Mouse (Mus musculus): Measurements from ENCODE around the gene Cyp2d10.
"Not testable (repeated sequence)": the region's sequence is repeated elsewhere in the genome, so short reads cannot be mapped to it uniquely, and the experiment has no call there.

The Cyp2d10 gene

DNA sequence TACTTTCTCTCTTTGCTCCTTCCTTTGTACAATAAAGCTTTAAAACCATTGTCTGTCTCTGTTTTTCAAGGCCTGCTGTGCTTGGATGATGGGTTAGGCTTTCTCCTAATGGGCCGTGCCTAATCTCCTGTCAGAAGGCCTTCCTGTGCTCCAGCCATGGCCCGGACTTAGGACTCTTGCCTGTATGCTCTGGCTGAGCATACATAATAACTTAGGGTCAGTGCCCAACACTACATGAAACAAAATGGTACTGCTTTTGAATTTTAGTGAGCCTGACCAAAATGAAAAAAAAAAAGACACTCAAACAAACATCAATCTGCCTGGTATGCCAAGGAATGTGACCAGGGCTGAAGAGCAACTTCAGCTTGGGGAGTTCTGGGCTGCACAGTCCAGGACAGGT is 5.5 kb downstream of the Cyp2d10 start:
- no peak for DNase-seq (ENCODE audit: low spot score)

DNA sequence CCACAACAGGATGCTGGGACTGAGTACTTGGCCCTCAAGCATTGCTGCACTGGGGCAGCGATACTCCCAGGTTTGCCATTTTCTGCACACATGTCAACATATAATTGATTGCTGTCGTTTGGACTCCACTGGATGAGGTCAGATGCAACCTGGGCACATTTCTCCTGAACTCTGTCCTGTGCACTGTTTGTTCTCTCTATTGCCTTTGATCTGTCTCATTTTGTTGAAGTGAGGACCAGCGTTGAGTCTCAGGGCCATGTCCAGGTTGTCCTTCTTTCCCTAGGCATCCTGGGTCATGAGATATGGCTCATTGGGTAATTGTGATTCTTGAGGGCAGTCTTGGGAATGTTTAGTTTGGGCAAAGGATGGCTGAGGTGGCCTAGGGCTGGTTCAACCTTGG is 11.0 kb downstream of the Cyp2d10 start:
- DNase-seq (ENCODE audit: low spot score), result not testable (repeated sequence)

DNA sequence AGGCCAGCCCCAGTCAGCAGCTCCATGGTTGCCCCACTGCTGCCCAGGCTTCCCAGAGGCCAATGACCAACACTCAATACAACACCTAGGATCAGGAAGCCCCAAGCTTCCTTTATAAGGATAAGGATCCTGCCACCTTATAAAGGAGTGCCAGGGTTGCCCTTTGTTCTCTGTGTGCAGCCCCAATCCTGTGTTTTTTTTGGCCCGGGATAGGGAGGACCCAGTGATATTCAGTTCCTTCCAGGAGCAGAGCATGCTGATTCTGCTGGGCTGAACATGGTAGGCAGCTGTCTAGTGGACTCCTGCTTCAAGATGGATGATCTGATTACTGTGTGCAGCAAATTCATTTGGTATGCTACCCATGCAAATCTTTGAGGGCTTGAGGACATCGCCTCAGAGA is 13.1 kb downstream of the Cyp2d10 start, which contains the start of gene Cyp2d11:
TSS of gene Cyp2d11 (minus strand) at position 101 of the 400 bp plus-strand sequence.
- not testable (repeated sequence) for DNase-seq (ENCODE audit: low spot score)

DNA sequence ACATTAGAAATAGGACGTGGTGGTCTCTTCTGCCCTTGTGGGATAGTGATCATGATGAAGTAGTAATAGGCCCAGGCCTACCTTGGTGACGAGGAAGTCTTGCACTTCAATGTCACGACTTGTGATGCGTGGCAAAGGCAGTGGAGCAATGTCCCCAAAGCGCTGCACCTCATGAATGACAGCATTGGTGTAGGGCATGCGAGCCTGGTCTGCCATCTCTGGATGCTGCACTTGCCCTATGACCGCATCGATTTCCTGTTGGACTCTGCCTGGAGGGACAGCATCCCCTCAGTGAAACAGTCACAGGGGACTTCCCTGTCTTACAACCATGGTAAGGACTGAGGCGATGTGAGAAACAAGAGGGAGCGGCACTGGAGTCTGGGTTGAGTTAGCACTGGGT is 17.1 kb downstream of the Cyp2d10 start:
- not testable (repeated sequence) for DNase-seq (ENCODE audit: low spot score)

DNA sequence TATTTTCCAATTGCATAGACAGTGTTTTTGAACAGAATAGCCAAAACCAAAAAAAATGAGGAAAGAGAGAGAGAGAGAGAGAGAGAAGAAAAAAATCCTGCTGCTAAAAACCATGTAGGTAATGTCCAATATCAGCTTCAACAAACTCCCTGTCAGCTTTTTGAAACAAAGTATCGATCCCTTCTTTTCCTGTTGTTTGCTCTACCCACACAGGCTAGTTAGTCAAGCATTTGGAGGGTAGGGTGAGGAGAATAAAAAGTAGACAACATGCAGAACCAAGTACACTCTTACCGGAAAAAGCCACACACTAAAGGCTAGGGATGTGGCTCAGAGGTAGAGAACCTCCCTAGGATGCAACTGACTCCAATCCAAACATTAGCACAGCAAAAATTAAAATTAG is 21.3 kb downstream of the Cyp2d10 start:
- no peak for DNase-seq (ENCODE audit: low spot score)

DNA sequence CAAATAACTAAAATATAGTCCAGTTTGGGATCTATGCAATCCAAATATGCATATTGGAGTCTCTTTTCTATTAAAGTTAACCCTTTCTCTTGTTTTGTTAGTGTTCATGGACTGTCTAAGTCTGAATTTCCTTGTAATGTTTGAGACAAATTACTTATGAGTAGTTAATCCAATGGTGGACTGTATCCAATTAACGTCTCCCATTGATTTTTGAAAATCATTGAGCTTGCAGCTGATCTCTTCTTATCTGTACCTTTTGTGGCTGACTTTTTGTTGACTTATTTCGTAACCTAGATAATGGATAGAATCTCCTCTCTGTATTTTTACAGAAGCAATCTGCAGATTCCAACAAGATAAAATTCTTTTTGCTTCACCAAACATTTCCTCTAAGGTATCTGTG is 24.6 kb downstream of the Cyp2d10 start:
- no peak for DNase-seq (ENCODE audit: low spot score)

DNA sequence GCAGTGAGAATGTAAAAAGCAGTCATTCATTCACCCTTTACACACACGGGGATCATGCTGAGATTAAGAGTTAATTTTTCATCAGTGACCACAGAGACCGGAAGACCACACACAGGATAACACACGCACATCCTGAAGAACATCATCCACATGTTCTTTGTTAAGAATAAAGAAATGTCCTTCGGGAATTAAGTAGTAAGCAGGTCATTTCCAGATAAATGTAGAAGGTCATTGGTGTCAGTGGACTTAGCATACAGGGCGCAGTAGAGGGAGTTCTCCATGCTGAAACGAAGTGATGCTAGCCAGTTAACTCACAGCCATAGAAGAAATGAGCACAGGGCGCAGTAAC is 26.3 kb downstream of the Cyp2d10 start:
- no peak for DNase-seq (ENCODE audit: low spot score)

DNA sequence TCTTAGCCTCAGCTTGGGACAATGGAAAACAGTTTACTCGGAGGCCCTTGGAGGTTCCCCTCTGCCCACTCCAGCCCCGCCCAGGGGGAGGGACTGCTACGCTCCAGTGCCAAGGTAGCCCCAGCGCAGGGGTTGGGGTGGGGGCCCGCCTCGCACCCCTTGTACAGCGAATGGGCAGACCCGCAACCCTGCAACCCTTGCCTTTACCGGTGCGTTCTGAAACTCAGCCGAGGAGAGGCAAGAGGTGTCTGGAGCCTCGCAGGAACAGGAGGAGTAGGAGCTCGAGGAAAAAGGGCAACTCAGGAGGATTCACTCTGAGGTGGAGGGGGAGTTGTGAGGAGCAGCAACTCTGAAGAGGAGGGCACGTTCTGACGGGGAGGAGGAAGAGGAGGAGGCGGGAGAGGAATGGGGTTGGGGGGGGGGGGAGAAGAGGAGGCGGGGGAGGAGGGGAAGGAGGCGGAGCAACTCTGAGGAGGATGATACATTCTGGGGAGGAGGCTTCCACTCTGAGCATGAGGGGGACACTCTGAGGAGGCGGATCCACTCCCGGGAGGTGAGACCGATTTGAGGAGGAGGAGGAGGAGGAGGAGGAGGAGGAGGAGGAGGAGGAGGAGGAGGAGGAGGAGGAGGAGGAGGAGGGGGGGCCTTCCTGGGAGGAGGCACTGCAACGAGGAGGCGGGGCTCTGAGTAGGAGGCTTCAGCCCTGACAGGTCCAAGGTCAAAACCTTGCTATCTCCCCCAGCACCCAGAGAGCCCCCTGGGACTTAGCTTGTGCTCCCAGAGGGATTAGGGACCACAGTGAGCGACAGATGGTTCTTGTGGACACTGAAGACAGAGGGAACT is 26.9 kb downstream of the Cyp2d10 start, which contains the start of gene Cyp2d22:
TSS of gene Cyp2d22 (minus strand) at position 390 of the 843 bp plus-strand sequence.
- no peak for DNase-seq (ENCODE audit: low spot score)

DNA sequence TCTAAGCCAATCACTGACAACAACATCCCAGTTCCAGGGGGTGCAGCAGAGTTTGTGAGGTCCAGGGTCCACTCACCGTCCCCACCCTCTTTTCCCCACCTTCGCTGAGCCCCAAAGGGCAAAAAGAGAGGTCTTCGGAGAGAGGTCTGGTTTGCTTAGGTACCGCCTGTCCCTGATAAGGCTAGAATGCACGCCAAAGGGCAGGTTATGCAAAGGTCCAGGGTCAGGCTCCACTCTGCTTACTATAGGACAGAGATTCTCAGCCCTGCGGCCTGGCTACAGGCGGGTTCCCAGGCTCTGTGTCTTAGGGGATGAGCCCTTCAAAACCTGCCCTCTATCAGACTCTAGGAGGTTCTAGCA is 27.5 kb downstream of the Cyp2d10 start:
- no peak for DNase-seq (ENCODE audit: low spot score)

DNA sequence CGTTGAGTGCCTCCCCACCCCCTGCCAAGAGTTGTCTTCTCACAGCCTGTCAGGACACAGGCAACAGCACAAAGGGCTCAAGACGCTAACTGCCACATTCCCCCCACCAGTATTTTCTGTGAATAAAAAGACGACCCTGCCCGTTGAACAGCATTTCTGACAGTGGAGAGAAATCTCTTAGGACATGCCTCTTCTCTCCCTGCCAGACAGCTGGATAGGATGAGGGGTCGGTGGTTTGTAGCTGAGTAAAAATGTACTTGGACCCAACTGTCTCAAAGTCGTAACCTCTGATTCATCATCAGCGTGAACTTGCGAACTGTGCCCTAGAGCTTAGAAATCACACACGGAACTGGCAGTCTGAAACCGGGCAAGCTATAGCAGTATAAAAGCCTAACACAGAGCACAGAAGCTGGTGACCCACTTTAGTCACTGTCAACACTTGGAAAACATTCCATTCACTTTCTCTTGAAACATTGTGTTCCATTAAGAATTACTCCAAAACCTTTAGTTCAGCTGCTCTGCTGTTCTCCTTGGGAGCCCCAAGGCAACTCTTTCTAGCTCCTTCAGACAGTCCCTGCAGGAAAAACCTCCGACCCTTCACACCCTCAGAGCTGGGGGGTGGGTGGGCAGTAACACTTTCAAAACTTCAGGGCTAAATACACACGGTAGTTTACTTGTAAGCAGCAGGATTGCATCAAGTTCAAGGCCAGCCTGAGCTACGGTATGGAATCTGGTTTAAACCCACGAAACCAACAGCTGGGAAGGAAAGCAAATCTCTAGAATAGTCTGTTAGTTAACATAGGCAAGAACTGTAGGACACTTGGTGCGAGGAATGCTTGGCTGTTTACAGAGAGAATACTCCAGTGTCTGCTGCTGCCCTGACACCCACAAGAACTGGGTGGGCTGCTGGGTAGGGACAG is 28.5 kb downstream of the Cyp2d10 start:
- DNase-seq (ENCODE audit: low spot score), result no peak

DNA sequence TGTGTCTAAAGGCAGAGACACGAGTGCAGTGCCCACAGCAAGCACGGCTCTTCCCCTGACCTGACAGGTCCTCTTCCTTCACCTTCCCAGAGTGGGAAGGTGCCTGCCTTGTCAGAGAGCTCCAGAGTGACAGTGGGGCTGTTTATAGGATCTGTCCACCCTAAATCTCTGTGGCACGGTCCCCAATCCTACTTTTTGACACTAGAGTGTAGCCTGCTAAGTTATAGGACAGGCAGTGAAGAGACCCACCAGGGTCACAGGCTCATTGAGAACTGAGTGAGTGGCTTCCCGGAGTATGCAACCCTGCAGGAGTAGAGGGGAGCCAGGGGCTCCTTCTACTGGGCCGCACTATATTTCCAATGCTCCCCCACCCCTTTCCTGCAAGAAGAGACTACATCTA is 29.3 kb downstream of the Cyp2d10 start:
- DNase-seq (ENCODE audit: low spot score), result no peak

DNA sequence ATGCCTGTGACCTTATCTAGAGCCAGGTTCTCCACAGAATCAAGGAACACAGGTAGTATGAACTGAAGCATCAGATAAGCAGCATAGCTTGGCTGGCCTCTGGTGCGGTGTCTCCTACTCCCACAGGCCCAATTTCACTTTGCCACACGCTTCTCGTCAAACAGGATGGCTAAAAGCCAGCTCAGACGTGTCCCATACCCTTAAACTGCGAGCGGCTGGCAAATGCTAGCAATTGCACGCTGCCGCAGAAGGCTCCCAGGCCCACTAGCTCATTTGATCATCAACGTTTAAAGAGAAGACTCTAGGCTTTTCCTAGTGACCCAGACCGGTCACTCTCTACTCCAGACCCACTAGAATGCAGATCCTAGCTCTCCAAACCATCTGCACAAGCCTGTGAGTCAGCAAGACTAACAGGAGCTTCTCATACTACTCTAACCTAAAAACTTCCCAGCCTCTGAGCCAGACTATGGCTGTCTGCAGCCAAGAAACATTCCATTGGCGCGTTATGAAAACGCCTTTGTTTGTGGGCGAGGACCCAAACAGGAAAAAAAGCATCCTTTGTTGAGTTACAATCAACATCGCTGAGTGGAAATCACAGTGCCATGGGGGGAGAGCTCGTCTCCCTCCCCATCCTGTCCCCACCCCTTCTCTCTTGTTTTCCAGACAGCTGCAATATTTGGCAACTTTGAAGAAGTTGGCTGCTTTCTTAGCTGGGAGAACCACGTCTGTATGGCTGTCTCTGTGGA is 30.4 kb downstream of the Cyp2d10 start:
- DNase-seq (ENCODE audit: low spot score), result no peak

DNA sequence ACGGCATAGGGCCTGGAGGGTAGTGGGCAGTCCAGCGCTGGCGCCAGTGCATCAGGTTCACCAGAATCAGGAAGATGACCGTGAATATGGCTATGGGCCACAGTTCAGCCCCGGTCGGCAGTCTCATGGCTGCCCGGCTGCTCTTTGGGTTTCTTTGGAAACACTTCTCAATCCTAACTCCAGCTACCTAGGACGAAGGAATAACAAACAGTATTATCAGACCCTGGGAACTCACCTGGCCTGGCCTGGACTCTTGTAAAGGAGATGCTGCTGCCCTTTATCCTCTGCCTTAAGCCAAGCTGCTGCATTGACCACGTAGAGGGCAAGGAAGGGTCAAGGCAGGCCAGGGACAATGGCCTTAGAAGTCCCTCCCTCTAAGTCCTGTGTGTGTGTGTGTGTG is 31.1 kb downstream of the Cyp2d10 start:
- no peak for DNase-seq (ENCODE audit: low spot score)

DNA sequence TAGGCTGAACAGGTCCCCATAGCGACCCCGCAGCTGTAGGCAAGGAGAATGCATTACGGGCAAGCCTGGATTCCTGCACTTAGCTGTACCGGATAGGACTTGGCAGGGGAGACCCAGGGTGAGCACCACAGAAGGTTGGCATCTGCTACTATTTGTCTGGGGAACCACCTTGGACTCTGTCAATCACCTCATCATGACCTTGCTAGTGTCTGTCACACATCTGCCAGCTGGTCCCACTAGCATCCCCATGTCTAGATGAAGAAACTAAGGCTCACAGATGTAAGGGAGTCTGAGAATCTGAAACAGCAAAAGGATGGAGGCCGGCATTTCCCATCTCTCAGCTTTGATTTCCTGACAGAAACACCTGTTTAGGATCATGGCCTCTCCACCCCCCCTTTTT is 32.6 kb downstream of the Cyp2d10 start:
- DNase-seq (ENCODE audit: low spot score), result no peak

DNA sequence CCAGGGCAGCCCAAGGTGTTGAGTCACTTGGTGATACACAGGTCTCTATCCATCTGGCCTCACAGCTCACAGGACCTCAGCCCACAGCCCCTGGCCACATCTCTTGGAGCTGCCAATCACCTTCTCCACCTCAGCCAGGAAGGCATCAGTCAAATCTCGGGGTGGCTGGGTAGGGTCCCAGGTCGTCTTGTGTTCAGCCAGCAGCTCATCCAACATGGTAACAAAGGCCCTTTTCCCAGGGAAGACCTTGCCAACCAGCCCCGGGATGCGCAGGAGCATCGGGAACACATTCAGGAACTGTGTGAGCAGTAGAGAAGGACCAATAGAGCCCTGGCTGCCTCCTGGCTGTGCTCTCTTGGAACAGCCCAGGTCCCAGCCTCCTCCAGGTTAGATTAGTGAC is 34.0 kb downstream of the Cyp2d10 start:
- DNase-seq (ENCODE audit: low spot score), result no peak

DNA sequence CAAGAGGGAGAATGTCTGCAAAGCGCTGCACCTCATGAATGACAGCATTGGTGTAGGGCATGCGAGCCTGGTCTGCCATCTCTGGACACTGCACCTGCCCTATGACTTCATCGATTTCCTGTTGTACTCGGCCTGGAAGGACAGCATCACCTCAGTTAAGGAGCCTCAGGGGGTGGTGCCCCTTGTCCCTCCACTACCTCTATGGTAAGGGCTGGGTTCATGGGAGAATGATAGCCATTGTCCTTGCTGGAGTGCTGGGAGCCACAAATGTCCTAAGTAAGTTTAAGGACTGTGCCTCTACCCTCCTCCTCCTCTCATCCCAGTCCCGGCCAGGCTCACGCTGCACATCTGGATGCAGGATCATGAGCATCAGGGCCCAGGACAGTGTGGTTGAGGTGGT is 34.5 kb downstream of the Cyp2d10 start:
- no peak for DNase-seq (ENCODE audit: low spot score)

DNA sequence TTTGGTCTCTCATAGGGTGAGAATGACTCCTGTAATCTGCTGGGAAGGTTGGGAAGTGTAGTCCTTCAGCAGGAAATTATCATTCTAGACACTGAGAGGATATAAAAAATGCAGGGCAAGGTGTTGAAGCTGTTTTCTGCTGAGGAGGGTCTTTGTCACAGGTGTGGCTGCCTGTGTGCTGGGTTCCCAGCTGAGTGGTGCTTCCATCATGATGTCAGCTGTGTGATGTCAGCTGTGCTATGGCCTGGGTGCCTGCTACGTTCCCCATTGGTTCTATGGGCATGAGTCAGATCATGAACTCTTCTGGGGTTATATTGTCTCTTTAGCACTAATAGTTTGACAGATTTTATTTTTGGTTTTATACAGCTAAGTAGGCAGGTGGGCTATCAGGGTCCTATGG is 38.1 kb downstream of the Cyp2d10 start:
- DNase-seq (ENCODE audit: low spot score), result no peak

DNA sequence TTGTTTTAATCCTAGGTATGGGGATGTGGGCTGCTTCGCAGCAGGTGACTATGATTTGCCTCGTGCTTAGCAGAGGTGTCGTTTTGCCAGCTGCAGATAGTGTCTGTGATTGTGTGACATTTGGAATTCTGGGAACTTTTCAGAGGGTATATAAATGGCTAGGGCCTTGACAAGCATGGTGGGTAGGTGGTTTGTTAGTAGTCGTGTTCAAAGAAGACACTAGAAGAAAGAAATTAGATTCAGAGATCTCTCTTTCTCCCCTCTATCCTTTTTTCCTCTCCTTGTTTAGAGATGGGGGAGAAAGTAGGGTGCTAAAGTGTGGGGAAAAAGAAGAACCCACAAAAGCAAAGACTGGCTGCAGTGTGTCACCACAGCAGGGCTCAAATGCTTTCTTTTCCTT is 38.8 kb downstream of the Cyp2d10 start:
- DNase-seq (ENCODE audit: low spot score), result no peak

DNA sequence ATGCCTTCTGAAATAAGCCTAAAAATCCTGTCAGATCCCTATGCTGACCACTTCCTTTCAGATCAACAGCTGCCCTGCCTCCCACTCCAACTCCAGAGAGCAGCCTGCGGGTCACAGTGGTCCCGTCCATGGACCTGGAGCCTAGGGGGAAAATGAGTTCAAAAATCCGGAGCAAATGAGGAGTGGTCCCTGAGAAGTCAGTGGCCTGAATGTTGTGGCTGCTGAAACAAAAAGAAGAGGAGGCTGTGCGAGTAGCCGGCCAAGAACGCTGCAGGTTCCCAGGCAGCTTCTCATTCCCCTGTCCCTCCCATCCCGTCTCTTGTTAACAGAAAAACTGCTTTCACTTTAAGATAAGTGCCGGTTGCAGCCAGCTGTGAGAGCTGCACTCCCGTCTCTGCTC is 42.4 kb downstream of the Cyp2d10 start:
- not testable (repeated sequence) for DNase-seq (ENCODE audit: low spot score)

DNA sequence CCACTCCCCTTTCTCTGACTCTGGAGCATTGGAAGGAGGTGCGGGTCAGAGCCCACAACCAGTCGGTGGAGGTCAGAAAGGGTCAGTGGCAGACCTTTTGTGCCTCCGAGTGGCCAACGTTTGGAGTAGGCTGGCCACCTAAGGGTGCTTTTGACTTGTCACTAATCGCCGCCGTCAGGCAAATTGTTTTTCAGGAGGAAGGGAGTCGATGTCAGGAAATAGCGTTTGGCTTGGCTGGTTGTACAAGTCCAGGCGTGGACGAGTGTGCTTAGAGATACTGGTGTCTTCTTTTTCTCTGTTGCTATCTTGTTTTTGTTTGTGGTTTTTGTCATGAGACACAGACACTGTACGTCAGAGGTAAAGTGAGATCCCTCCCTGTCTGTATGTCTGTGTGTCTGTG is 43.2 kb downstream of the Cyp2d10 start:
- DNase-seq (ENCODE audit: low spot score), result not testable (repeated sequence)

DNA sequence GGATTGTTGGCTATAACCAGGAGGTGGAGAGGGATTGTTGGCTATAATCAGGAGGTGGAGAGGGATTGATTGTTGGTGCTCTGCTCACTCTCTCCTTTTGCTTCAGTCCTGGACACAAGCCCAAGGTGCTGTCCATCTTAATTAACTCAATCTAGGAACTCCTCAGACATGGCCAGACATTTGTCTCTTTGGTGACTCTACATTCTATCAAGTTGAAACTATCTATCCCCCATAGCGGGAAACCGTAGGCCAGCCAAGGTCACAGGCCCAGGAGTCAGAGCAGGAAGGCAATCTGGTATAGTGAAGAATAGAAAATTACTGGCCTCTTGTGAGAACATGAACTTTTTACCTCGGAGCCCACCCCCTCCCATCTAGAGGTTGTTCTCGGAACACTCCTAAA is 44.8 kb downstream of the Cyp2d10 start:
- no peak for DNase-seq (ENCODE audit: low spot score)

DNA sequence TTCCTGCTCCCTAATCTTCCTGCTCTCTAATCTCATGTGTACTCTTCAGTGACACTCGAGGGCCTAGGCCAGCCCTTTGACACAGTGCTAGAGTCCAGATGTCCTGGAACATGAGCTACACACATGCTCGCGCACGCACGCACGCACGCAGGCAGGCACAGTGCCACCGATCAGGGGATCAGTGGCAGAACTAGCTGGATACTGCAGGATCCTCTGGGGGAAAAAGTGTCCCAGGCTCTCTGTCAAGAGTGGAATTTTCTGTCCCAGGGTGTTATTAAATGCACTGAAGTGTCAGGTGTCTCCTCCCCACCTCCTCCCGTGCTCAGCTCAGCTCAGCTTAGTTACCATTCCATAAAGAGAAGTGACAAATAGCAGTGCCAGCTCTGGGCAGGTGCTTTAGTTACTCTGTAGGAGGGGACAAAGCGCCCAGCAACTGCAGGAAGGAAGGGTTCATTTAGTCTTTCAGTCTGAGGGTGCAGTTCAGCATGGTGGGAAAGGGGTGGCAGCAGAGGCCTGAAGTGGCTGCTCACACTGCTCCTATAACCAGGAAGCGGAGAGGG is 45.5 kb downstream of the Cyp2d10 start:
- no peak for DNase-seq (ENCODE audit: low spot score)

Measured in spleen, adult 12 weeks (tissue).